Mouse (Mus musculus): ENCODE data around the gene Setd5. TPM values are rescaled to one million over a fixed set of nuclear protein-coding genes. Genes with fewer than 3 reads are reported as not detected.

Setd5 gene
- total RNA-seq, 2 experiments from 2014 or later, result 90.1 to 91.8 TPM

GRCm38 (mm10) chr6:113193765-113194460, 116.7 kb downstream of the Setd5 start:
- peak; percentile 58 for DNase-seq

DNA sequence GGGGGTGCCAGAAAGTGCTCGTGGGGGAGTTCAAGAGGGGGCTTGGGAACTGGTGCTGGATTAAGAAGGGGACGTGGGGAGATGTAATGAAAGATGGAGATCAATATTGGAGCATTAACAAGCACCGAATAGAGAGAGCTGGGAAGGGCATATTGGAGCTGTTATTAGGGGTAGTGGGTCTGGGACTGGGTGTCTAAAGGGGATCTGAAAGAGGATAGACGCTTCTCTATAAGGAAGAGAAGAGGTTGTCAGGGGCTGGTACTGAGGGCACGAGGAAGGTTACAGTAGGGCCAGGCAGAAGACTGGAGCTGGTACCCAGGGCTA, 117.3 kb downstream of the Setd5 start:
- no peak for DNase-seq

- no peak for DNase-seq
Observed at GRCm38 (mm10) chr6:113194841-113195595, 117.9 kb downstream of the Setd5 start, which contains the start of gene Lhfpl4. Lhfpl4 (minus strand) TSS chr6:113195384.

DNA sequence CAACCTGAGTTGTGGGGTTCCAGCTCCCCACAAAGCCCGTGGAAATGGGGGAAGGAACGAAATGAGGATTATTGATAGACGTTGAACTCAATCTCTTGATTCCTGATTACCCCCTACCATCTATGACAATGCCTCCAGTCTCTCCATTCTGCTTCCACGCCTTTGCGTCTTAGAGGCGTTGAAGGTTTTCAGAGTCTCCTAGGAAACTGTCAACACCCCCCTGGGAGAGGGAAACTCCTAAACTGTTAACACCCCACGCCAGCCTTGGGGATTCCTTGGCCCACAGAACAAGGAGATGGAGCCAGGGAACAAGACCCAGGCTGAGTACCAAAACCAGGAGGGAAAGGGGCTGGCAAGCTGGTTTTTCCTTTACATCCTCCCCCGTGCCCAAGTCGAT, 118.4 kb downstream of the Setd5 start:
- DNase-seq, result no peak

Other genes with a start within 250 kb of the Setd5 start
- 1 to 10 TPM; 2.9 to 3.0 TPM for gene Srgap3, start 130.1 kb upstream of the Setd5 start, total RNA-seq (2021)
- gene Thumpd3, start 31.1 kb upstream of the Setd5 start, total RNA-seq (2021), result 10 to 100 TPM; 21.4 to 24.5 TPM
- under 1 TPM; 0.50 to 0.61 TPM for gene Lhfpl4, start 118.0 kb downstream of the Setd5 start, total RNA-seq (2021)
- 10 to 100 TPM; 12.2 to 12.8 TPM for gene Mtmr14, start 160.5 kb downstream of the Setd5 start, total RNA-seq (2021)
- gene Cpne9, start 204.9 kb downstream of the Setd5 start, total RNA-seq (2021), result not detected
- gene Brpf1, start 229.8 kb downstream of the Setd5 start, total RNA-seq (2021), result 10 to 100 TPM; 21.8 to 23.8 TPM
- 1 to 10 TPM; 5.2 to 6.2 TPM for gene Ogg1, start 249.6 kb downstream of the Setd5 start, total RNA-seq (2021)